Mouse (Mus musculus): ENCODE measurements around the gene Mphosph10. TPM values are rescaled to one million over a fixed set of nuclear protein-coding genes. Genes with fewer than 3 reads are reported as not detected.
A peak's percentile ranks its signal among the peaks of the same experiment; 100 is the strongest.

Gene Mphosph10
- polyA plus RNA-seq, 1 experiment from 2014 or later = 25.2 TPM

GRCm38 (mm10) chr7:64391479-64391878, 589 bp downstream of the Mphosph10 start:
- Histone ChIP-seq H3K9me3 (ENCODE audit: control insufficient read depth, low read length) (no peaks in the 10 kb centered on the region), H3K27me3 (ENCODE audit: control insufficient read depth, insufficient read depth, low read length) (no peaks in the 10 kb centered on the region), H3K4me1 (ENCODE audit: control insufficient read depth, insufficient read depth, low read length) (peaks cover 11% of the 10 kb centered on the region; the same call in 1 of the 2 replicates), H3K4me2 (ENCODE audit: low read length) (peak overlapping the region; percentile 77), H3K27ac (replicated peaks; ENCODE audit: low read depth, low read length) (no peak overlapping the region), H3K9ac (replicated peaks; ENCODE audit: low read length) (peak overlapping the region; percentile 76; the same call in 1 of the 2 replicates), H3K4me3 (replicated peaks; ENCODE audit: low read depth, low read length) (peak overlapping the region; percentile 67), H3K36me3 (ENCODE audit: control insufficient read depth, insufficient read depth, low read length) (peaks cover 30% of the 10 kb centered on the region)
- WGBS = 2% methylated on average over 8 of the region's 8 CpGs
- ATAC-seq (ENCODE audit: low FRiP score, low TSS enrichment) (no peak), DNase-seq (no peak)

GRCm38 (mm10) chr7:64373830-64374562, 18.1 kb downstream of the Mphosph10 start, which contains the start of gene Fan1:
TSS of gene Fan1 (minus strand) at chr7:64374095.
- DNase-seq = peak; percentile 91
- Histone ChIP-seq H3K4me3 (replicated peaks; ENCODE audit: low read depth, low read length) (peak within 1 kb of the TSS; percentile 59), H3K27me3 (ENCODE audit: control insufficient read depth, insufficient read depth, low read length) (no peaks in the 10 kb centered on the region), H3K4me2 (ENCODE audit: low read length) (peak within 1 kb of the TSS; percentile 56), H3K36me3 (ENCODE audit: control insufficient read depth, insufficient read depth, low read length) (peaks cover 36% of the 10 kb centered on the region), H3K9me3 (ENCODE audit: control insufficient read depth, low read length) (no peaks in the 10 kb centered on the region), H3K27ac (replicated peaks; ENCODE audit: low read depth, low read length) (peak within 1 kb of the TSS; percentile 87), H3K4me1 (ENCODE audit: control insufficient read depth, insufficient read depth, low read length) (peaks cover 5% of the 10 kb centered on the region), H3K9ac (replicated peaks; ENCODE audit: low read length) (peak within 1 kb of the TSS; percentile 64)
- WGBS = 3% methylated on average over 27 of the region's 27 CpGs
- peak; percentile 95 for ATAC-seq (ENCODE audit: low FRiP score, low TSS enrichment)

GRCm38 (mm10) chr7:64373147-64373829, 18.8 kb downstream of the Mphosph10 start:
- peaks cover 36% of the 10 kb centered on the region for H3K36me3 ChIP-seq (ENCODE audit: control insufficient read depth, insufficient read depth, low read length)
- ATAC-seq (ENCODE audit: low FRiP score, low TSS enrichment) = peak; percentile 62; the same call in 1 of the 2 replicates
- no peaks in the 10 kb centered on the region for H3K27me3 ChIP-seq (ENCODE audit: control insufficient read depth, insufficient read depth, low read length)
- H3K4me3 ChIP-seq (replicated peaks; ENCODE audit: low read depth, low read length) = peak overlapping the region; percentile 59
- no peaks in the 10 kb centered on the region for H3K9me3 ChIP-seq (ENCODE audit: control insufficient read depth, low read length)
- DNase-seq = peak; percentile 31
- peak overlapping the region; percentile 64 for H3K9ac ChIP-seq (replicated peaks; ENCODE audit: low read length)
- WGBS = 14% methylated on average over 18 of the region's 18 CpGs
- H3K4me2 ChIP-seq (ENCODE audit: low read length) = peak overlapping the region; percentile 56
- peak overlapping the region; percentile 87 for H3K27ac ChIP-seq (replicated peaks; ENCODE audit: low read depth, low read length)
- H3K4me1 ChIP-seq (ENCODE audit: control insufficient read depth, insufficient read depth, low read length) = peaks cover 5% of the 10 kb centered on the region

- no peak overlapping the region for H3K9ac ChIP-seq (replicated peaks; ENCODE audit: low read length)
- H3K36me3 ChIP-seq (ENCODE audit: control insufficient read depth, insufficient read depth, low read length) = peaks cover 34% of the 10 kb centered on the region
- H3K4me2 ChIP-seq (ENCODE audit: low read length) = no peak overlapping the region
- no peak overlapping the region for H3K27ac ChIP-seq (replicated peaks; ENCODE audit: low read depth, low read length)
- ATAC-seq (ENCODE audit: low FRiP score, low TSS enrichment) = no peak
- H3K4me1 ChIP-seq (ENCODE audit: control insufficient read depth, insufficient read depth, low read length) = peaks cover 5% of the 10 kb centered on the region
- H3K9me3 ChIP-seq (ENCODE audit: control insufficient read depth, low read length) = no peaks in the 10 kb centered on the region
- no peak for DNase-seq
- no peak overlapping the region for H3K4me3 ChIP-seq (replicated peaks; ENCODE audit: low read depth, low read length)
- H3K27me3 ChIP-seq (ENCODE audit: control insufficient read depth, insufficient read depth, low read length) = no peaks in the 10 kb centered on the region
- 90% methylated on average over 23 of the region's 23 CpGs for whole genome bisulfite sequencing
These were observed 19.9 kb downstream of the Mphosph10 start for GRCm38 (mm10) chr7:64371940-64372878.

- Histone ChIP-seq H3K9ac (replicated peaks; ENCODE audit: low read length) (no peak overlapping the region), H3K9me3 (ENCODE audit: control insufficient read depth, low read length) (no peaks in the 10 kb centered on the region), H3K27ac (replicated peaks; ENCODE audit: low read depth, low read length) (no peak overlapping the region), H3K4me3 (replicated peaks; ENCODE audit: low read depth, low read length) (no peak overlapping the region), H3K4me2 (ENCODE audit: low read length) (no peak overlapping the region), H3K4me1 (ENCODE audit: control insufficient read depth, insufficient read depth, low read length) (peaks cover 5% of the 10 kb centered on the region), H3K36me3 (ENCODE audit: control insufficient read depth, insufficient read depth, low read length) (peaks cover 40% of the 10 kb centered on the region), H3K27me3 (ENCODE audit: control insufficient read depth, insufficient read depth, low read length) (no peaks in the 10 kb centered on the region)
- DNase-seq (no peak), ATAC-seq (ENCODE audit: low FRiP score, low TSS enrichment) (no peak)
- 90% methylated on average over 6 of the region's 6 CpGs for WGBS
These were observed 22.2 kb downstream of the Mphosph10 start for GRCm38 (mm10) chr7:64369841-64370240.

GRCm38 (mm10) chr7:64365863-64366262, 26.2 kb downstream of the Mphosph10 start:
- no peak overlapping the region for H3K4me2 ChIP-seq (ENCODE audit: low read length)
- H3K27me3 ChIP-seq (ENCODE audit: control insufficient read depth, insufficient read depth, low read length) = no peaks in the 10 kb centered on the region
- H3K9me3 ChIP-seq (ENCODE audit: control insufficient read depth, low read length) = no peaks in the 10 kb centered on the region
- no peak overlapping the region for H3K4me3 ChIP-seq (replicated peaks; ENCODE audit: low read depth, low read length)
- 91% methylated on average over 5 of the region's 5 CpGs for WGBS
- peaks cover 75% of the 10 kb centered on the region for H3K36me3 ChIP-seq (ENCODE audit: control insufficient read depth, insufficient read depth, low read length)
- ATAC-seq (ENCODE audit: low FRiP score, low TSS enrichment) (no peak), DNase-seq (no peak)
- no peak overlapping the region for H3K9ac ChIP-seq (replicated peaks; ENCODE audit: low read length)
- no peaks in the 10 kb centered on the region for H3K4me1 ChIP-seq (ENCODE audit: control insufficient read depth, insufficient read depth, low read length)
- no peak overlapping the region for H3K27ac ChIP-seq (replicated peaks; ENCODE audit: low read depth, low read length)

GRCm38 (mm10) chr7:64360586-64360945, 31.5 kb downstream of the Mphosph10 start:
- no peak overlapping the region for H3K27ac ChIP-seq (replicated peaks; ENCODE audit: low read depth, low read length)
- H3K4me3 ChIP-seq (replicated peaks; ENCODE audit: low read depth, low read length) = no peak overlapping the region
- no peak for ATAC-seq (ENCODE audit: low FRiP score, low TSS enrichment)
- no peaks in the 10 kb centered on the region for H3K9me3 ChIP-seq (ENCODE audit: control insufficient read depth, low read length)
- no peak for DNase-seq
- no peak overlapping the region for H3K4me2 ChIP-seq (ENCODE audit: low read length)
- H3K27me3 ChIP-seq (ENCODE audit: control insufficient read depth, insufficient read depth, low read length) = no peaks in the 10 kb centered on the region
- H3K4me1 ChIP-seq (ENCODE audit: control insufficient read depth, insufficient read depth, low read length) = no peaks in the 10 kb centered on the region
- 80% methylated on average over 3 of the region's 3 CpGs for WGBS
- H3K36me3 ChIP-seq (ENCODE audit: control insufficient read depth, insufficient read depth, low read length) = peaks cover 63% of the 10 kb centered on the region
- H3K9ac ChIP-seq (replicated peaks; ENCODE audit: low read length) = no peak overlapping the region

- H3K9me3 ChIP-seq (ENCODE audit: control insufficient read depth, low read length) = no peaks in the 10 kb centered on the region
- no peak overlapping the region for H3K4me2 ChIP-seq (ENCODE audit: low read length)
- H3K27ac ChIP-seq (replicated peaks; ENCODE audit: low read depth, low read length) = no peak overlapping the region
- no peak for DNase-seq
- H3K4me1 ChIP-seq (ENCODE audit: control insufficient read depth, insufficient read depth, low read length) = no peaks in the 10 kb centered on the region
- H3K9ac ChIP-seq (replicated peaks; ENCODE audit: low read length) = no peak overlapping the region
- no peaks in the 10 kb centered on the region for H3K27me3 ChIP-seq (ENCODE audit: control insufficient read depth, insufficient read depth, low read length)
- 91% methylated on average over 20 of the region's 20 CpGs for WGBS
- no peak for ATAC-seq (ENCODE audit: low FRiP score, low TSS enrichment)
- H3K36me3 ChIP-seq (ENCODE audit: control insufficient read depth, insufficient read depth, low read length) = peaks cover 58% of the 10 kb centered on the region
- H3K4me3 ChIP-seq (replicated peaks; ENCODE audit: low read depth, low read length) = no peak overlapping the region
These were observed 32.0 kb downstream of the Mphosph10 start for GRCm38 (mm10) chr7:64359943-64360585.

All from midbrain, embryonic 14.5 days (tissue).